Mouse (Mus musculus): ENCODE data around the gene Mst1. TPM values are rescaled to one million over a fixed set of nuclear protein-coding genes. Genes with fewer than 3 reads are reported as not detected.

Gene Mst1
- polyA plus RNA-seq, 1 experiment = not detected

DNA sequence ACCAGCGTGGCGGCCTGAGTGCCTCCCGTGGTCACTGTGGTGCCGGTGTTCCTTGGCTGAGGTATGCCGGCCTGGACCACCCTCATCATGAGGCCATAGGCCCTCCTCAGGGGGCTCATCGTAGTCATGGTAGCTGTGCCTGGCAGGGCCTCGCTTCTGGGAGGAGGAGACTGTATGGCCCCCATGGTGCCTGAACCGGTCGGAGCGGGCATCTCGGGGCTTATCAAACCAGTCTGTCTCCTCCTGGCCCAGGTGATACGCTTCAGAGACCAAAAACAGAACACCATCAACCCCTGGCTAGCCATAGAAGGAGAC is 25.3 kb downstream of the Mst1 start:
- no peak for TF ChIP-seq POLR2A (IDR thresholded peaks at IDR 0.05; ENCODE audit: insufficient read depth, low read depth, low read length)
- no peak for TF ChIP-seq CTCF (IDR thresholded peaks at IDR 0.05; ENCODE audit: insufficient read depth, low read depth, low read length)
- no peak overlapping the region for H3K4me3 ChIP-seq (ENCODE audit: insufficient read depth, low read depth, low read length)
- H3K27ac ChIP-seq (ENCODE audit: insufficient read depth, low read depth, low read length) = no peak overlapping the region
- WGBS = 65% methylated on average over 12 of the region's 12 CpGs
- H3K4me1 ChIP-seq (ENCODE audit: control insufficient read depth, insufficient read depth, low read length) = peaks cover 19% of the 10 kb centered on the region

DNA sequence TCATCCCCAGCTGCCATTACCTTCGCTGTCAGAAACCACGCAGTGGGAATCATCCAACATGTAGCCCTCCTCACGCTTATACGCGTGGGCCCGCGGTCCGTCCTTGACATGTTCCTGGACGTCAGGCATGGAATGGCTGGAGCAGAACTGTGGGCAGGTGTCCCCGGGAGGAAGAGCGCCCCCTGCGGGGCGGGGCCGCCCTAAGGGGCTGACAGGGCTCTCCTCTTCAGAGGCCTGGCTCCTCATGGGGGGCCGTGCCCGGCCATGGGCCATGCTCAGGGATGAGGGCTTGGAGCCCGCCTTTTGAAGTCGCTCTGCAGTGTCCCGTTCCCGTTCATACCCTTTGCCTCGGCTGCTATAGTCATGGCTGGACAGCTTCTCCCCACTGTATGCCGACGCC is 25.9 kb downstream of the Mst1 start:
- TF ChIP-seq POLR2A (IDR thresholded peaks at IDR 0.05; ENCODE audit: insufficient read depth, low read depth, low read length) (no peak), CTCF (IDR thresholded peaks at IDR 0.05; ENCODE audit: insufficient read depth, low read depth, low read length) (peak; percentile 16; the same call in 1 of the 2 replicates)
- WGBS = 91% methylated on average over 23 of the region's 23 CpGs
- Histone ChIP-seq H3K27ac (ENCODE audit: insufficient read depth, low read depth, low read length) (no peak overlapping the region), H3K4me1 (ENCODE audit: control insufficient read depth, insufficient read depth, low read length) (peaks cover 25% of the 10 kb centered on the region), H3K4me3 (ENCODE audit: insufficient read depth, low read depth, low read length) (no peak overlapping the region)

DNA sequence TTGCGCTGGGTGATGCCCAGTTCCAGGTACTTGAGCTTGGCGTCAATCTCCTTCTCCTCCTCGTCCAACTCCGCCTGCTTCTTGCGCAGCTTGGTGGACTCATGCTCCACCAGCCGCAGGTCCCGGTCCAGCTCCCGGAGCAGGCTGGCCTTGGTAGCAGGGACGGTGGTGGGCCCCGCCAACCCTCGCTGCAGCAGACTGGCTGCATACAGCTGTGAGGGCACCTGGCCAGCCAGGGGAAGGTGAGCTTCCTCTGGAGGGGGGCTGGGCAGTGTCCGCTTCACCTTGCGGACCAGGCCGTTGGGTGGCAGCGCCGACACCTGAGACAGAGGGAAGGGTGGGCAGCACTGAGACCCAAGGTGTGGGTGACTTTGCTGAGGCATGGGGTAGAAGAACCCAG is 27.6 kb downstream of the Mst1 start:
- H3K27ac ChIP-seq (ENCODE audit: insufficient read depth, low read depth, low read length) = no peak overlapping the region
- peaks cover 32% of the 10 kb centered on the region for H3K4me1 ChIP-seq (ENCODE audit: control insufficient read depth, insufficient read depth, low read length)
- H3K4me3 ChIP-seq (ENCODE audit: insufficient read depth, low read depth, low read length) = no peak overlapping the region
- WGBS = 93% methylated on average over 16 of the region's 16 CpGs
- TF ChIP-seq POLR2A (IDR thresholded peaks at IDR 0.05; ENCODE audit: insufficient read depth, low read depth, low read length) (no peak), CTCF (IDR thresholded peaks at IDR 0.05; ENCODE audit: insufficient read depth, low read depth, low read length) (no peak)

DNA sequence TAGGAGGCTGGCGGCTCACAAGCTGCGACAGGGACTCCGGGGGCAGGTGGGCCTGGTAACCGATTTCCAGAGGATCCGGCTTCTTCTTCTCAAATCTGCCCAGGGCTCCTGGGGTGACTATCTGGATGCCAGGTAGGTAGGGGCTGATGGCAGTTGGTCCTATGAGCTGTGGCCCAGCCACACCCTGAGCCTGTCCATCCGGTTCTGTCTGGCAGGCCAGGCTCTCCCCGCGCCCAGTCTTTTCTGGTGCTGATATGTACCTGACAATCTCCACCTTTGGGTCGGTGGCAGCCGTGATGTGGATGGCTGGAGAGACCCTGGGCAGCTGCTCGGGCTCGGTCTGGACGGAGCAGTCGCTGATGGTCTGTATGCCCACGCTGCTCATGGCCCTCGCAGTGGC is 29.9 kb downstream of the Mst1 start:
- no peak overlapping the region for H3K27ac ChIP-seq (ENCODE audit: insufficient read depth, low read depth, low read length)
- no peak overlapping the region for H3K4me3 ChIP-seq (ENCODE audit: insufficient read depth, low read depth, low read length)
- peaks cover 38% of the 10 kb centered on the region for H3K4me1 ChIP-seq (ENCODE audit: control insufficient read depth, insufficient read depth, low read length)
- no peak for TF ChIP-seq POLR2A (IDR thresholded peaks at IDR 0.05; ENCODE audit: insufficient read depth, low read depth, low read length)
- TF ChIP-seq CTCF (IDR thresholded peaks at IDR 0.05; ENCODE audit: insufficient read depth, low read depth, low read length) = no peak
- WGBS = 91% methylated on average over 16 of the region's 16 CpGs

DNA sequence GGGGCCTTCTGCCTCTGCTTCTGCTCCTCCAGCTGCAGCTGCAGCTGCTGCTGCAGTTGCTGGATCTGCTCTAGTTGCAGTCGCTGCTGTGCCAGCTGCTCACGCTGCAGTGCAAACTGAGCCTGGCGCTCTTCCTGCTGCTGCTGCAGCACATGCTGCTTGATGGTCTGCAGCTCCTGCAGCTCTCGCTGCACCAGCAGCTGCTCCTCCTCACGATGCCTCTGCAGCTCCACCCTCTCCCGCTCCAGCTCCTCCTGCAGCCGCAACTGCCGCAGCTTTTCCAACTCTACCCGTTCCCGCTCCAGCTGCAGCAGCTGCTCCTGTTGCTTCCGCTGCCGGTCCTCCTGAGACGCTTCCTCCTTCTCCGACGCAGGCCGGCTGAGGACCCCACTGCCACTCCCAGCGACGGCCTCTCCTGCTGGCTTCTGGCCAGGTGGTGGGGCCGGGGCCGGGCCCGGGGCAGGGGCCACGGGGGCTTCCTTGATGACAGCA is 30.9 kb downstream of the Mst1 start:
- Histone ChIP-seq H3K27ac (ENCODE audit: insufficient read depth, low read depth, low read length) (no peak overlapping the region), H3K4me3 (ENCODE audit: insufficient read depth, low read depth, low read length) (no peak overlapping the region), H3K4me1 (ENCODE audit: control insufficient read depth, insufficient read depth, low read length) (peaks cover 40% of the 10 kb centered on the region)
- TF ChIP-seq CTCF (IDR thresholded peaks at IDR 0.05; ENCODE audit: insufficient read depth, low read depth, low read length) (no peak), POLR2A (IDR thresholded peaks at IDR 0.05; ENCODE audit: insufficient read depth, low read depth, low read length) (no peak)
- 22% methylated on average over 22 of the region's 22 CpGs for WGBS

DNA sequence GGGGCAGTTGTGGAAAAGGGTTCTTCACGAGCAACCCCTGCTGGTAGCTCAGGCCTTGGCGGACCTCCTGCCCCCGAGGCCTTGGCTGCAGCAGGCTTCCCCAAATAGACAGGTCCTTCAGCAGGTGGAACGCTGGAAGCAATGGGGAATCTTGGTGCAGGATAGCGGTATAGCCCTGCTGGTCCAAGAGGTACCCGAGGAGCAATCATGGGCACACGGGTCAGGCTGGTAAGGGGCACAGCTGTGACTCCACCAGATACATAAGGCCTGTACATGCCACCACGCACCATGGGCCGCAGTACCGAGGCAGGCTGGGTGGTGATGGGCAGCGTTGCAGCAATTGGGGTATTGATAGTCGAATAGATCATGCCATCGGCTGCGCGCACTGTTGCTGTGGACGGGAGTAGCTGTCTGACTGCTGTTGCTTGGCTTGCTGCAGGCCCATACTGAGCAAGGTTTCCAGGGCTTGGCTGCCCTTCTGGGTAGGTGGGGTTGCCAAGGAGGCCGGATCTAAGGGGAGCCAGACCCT is 31.4 kb downstream of the Mst1 start:
- no peak for TF ChIP-seq CTCF (IDR thresholded peaks at IDR 0.05; ENCODE audit: insufficient read depth, low read depth, low read length)
- TF ChIP-seq POLR2A (IDR thresholded peaks at IDR 0.05; ENCODE audit: insufficient read depth, low read depth, low read length) = no peak
- Histone ChIP-seq H3K4me1 (ENCODE audit: control insufficient read depth, insufficient read depth, low read length) (peaks cover 42% of the 10 kb centered on the region), H3K4me3 (ENCODE audit: insufficient read depth, low read depth, low read length) (no peak overlapping the region), H3K27ac (ENCODE audit: insufficient read depth, low read depth, low read length) (no peak overlapping the region)
- 72% methylated on average over 17 of the region's 17 CpGs for WGBS

DNA sequence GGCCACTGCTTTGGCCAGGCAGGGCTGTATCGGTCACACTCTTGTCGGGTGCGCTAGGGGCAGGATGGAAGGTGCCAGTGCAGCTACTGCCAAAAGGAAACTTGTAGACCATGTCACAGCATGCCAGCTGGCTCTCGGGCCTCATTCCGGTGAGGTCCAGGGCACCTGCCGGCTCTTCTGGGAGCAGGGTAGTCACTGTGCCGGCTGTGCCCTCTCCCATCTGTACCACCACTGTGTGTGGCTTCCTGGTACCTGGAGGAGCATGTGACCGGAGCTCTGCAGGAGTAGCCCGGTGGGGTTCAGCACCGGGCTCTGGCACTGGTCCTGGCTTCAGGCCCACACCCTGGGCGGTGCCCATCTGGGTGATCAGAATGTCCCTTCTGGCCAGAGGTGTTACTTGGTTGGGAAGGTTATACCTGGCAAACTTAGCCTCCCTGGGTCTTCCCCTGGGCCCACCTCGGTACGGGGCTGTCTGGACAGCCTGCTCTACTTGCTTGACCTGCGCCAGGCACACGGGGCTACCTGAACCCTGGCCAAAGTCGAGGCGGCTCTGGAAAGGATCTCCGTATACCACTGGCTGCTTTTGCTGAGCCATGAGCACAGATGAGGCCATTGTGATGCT is 32.6 kb downstream of the Mst1 start:
- 87% methylated on average over 18 of the region's 18 CpGs for WGBS
- TF ChIP-seq POLR2A (IDR thresholded peaks at IDR 0.05; ENCODE audit: insufficient read depth, low read depth, low read length) = no peak
- no peak for TF ChIP-seq CTCF (IDR thresholded peaks at IDR 0.05; ENCODE audit: insufficient read depth, low read depth, low read length)
- peaks cover 45% of the 10 kb centered on the region for H3K4me1 ChIP-seq (ENCODE audit: control insufficient read depth, insufficient read depth, low read length)
- H3K27ac ChIP-seq (ENCODE audit: insufficient read depth, low read depth, low read length) = no peak overlapping the region
- H3K4me3 ChIP-seq (ENCODE audit: insufficient read depth, low read depth, low read length) = no peak overlapping the region

DNA sequence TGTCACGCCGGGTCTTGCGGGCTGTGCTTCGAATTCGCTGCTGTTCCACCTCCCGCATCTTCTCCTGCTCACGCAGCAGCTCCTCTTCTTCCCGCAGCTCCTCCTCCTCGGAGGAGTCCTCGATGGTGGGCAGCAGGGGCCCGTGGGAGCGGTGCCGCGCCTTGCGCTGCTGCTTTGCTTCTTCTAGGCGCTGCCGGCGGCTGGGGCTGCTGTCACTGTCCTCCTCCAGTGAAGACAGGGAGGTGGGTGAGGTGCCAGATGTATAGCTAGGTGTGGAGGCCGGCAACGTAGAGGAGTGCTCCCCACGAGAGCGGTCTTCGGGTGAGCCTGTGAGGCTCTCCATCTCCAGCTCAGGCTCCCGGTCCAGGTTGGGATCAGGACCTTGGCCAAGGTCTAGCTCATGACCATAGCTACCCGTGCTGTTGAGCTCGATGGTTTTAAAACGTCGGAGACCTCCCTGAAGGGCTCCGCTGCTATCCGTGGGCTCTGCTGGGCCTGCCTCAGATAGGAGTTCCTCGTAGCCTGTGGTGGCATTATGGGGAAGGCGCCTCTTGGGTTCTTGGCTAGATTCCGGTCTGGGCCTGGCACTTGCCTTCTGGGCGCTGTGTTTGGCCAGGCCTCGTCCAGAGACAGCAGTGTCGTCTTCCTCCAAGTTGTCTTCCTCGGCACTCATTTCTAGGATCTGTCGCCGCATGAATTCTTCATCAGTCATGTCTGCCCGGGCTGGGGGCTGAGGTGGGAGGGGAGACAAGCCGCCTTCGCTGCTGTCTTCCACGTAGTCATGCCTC is 35.2 kb downstream of the Mst1 start:
- H3K4me1 ChIP-seq (ENCODE audit: control insufficient read depth, insufficient read depth, low read length) = peaks cover 50% of the 10 kb centered on the region

DNA sequence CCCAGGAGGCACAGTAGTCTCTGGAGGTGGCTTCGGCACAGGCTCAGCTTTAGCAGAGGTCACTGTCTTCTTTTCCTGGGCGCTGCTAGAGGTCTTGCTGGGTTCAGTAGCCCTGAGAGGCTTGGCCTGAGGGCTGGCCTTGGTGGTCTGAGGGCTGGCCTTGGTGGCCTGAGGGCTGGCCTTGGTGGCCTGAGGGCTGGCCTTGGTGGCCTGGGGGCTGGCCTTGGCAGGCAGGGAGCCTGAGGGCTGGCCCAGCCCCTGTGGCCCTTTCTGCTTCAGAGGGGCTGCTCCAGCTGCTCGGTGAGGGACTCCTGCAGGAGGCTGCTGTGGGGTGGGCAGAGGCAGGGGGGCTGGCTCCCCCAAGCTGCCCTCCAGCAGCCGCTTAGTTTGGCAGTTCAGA is 36.9 kb downstream of the Mst1 start:
- H3K4me1 ChIP-seq (ENCODE audit: control insufficient read depth, insufficient read depth, low read length) = peaks cover 50% of the 10 kb centered on the region
- H3K4me3 ChIP-seq (ENCODE audit: insufficient read depth, low read depth, low read length) = no peak overlapping the region
- WGBS = 53% methylated on average over 4 of the region's 4 CpGs
- TF ChIP-seq CTCF (IDR thresholded peaks at IDR 0.05; ENCODE audit: insufficient read depth, low read depth, low read length) (no peak), POLR2A (IDR thresholded peaks at IDR 0.05; ENCODE audit: insufficient read depth, low read depth, low read length) (no peak)
- no peak overlapping the region for H3K27ac ChIP-seq (ENCODE audit: insufficient read depth, low read depth, low read length)

More for the DNA sequence above, 35.2 kb downstream of the Mst1 start:
- TF ChIP-seq POLR2A (IDR thresholded peaks at IDR 0.05; ENCODE audit: insufficient read depth, low read depth, low read length) (no peak), CTCF (IDR thresholded peaks at IDR 0.05; ENCODE audit: insufficient read depth, low read depth, low read length) (no peak)
- H3K27ac ChIP-seq (ENCODE audit: insufficient read depth, low read depth, low read length) = peak overlapping the region; percentile 38
- 65% methylated on average over 43 of the region's 43 CpGs for WGBS
- no peak overlapping the region for H3K4me3 ChIP-seq (ENCODE audit: insufficient read depth, low read depth, low read length)

Measured in olfactory bulb, adult 2 months (tissue).